In the genomic region with DNA sequence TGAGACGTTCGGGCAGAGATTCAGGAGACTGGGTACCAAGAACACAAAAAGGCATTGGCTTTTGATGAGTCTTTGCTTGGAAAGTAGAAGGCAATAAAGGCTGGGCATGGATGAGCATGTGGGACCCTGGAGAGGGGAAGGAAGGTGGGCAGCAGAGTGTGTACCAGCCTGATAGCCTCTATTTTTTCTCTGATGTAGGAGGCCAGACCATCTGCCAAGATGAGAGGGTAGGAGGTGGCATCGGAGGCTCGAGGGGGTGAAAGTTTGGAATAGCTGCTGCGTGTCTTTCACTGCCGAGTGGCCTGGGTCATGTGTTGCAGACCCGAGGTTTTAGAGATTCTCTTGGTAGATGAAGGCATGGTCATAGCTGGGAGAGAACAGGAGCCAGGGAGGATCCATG, we compare ENCODE assay signal across 25 mouse cellular contexts.
"Had no signal": no experiment of that assay in that cellular context is flagged by ENCODE, and none has a peak within 500 bp of the region (broad histone marks: within the 10 kb centered on the region; RNA-seq: fewer than 3 reads in every experiment).

No protein-coding gene starts in this region.

- H3K9ac ChIP-seq: forebrain, postnatal 0 days; heart, embryonic 13.5 days; heart, embryonic 15.5 days; hindbrain, embryonic 13.5 days; hindbrain, embryonic 15.5 days; limb, embryonic 12.5 days; liver, embryonic 13.5 days; liver, embryonic 15.5 days had no signal

- H3K4me2 ChIP-seq: heart, embryonic 11.5 days; heart, embryonic 13.5 days; heart, embryonic 15.5 days; hindbrain, embryonic 13.5 days; hindbrain, embryonic 15.5 days; limb, embryonic 12.5 days; liver, embryonic 11.5 days; liver, embryonic 13.5 days; liver, embryonic 15.5 days had no signal

- H3K27me3 ChIP-seq: heart, embryonic 13.5 days; heart, embryonic 15.5 days; hindbrain, embryonic 13.5 days; hindbrain, embryonic 15.5 days; limb, embryonic 12.5 days; liver, embryonic 13.5 days; liver, embryonic 15.5 days had no signal

- DNase-seq: forebrain, postnatal 0 days; gastrocnemius, postnatal 14 days; gastrocnemius, postnatal 36 days; heart, adult 11 months; heart, adult 2 months; heart, postnatal 14 days; heart, postnatal 36 days; kidney, adult 18-20 months; kidney, adult 8-10 months; kidney, postnatal 10 days; kidney, postnatal 25 days; kidney, postnatal 4 days; liver; liver, embryonic 13.5 days had no signal

- H3K4me3 ChIP-seq: heart, adult 2 months; heart, embryonic 13.5 days; heart, embryonic 15.5 days; hindbrain, embryonic 13.5 days; hindbrain, embryonic 15.5 days; limb, embryonic 10.5 days; limb, embryonic 12.5 days; liver, embryonic 13.5 days; liver, embryonic 15.5 days had no signal

- H3K36me3 ChIP-seq: heart, embryonic 15.5 days; hindbrain, embryonic 15.5 days; liver, embryonic 13.5 days; liver, embryonic 15.5 days had no signal

- H3K9me3 ChIP-seq: heart, embryonic 13.5 days; heart, embryonic 15.5 days; hindbrain, embryonic 13.5 days; hindbrain, embryonic 15.5 days; limb, embryonic 10.5 days; limb, embryonic 12.5 days; liver, embryonic 13.5 days; liver, embryonic 15.5 days had no signal

- H3K27ac ChIP-seq: heart, adult 2 months; heart, embryonic 13.5 days; heart, embryonic 15.5 days; hindbrain, embryonic 13.5 days; hindbrain, embryonic 15.5 days; hindbrain, postnatal 0 days; limb, embryonic 10.5 days; limb, embryonic 12.5 days; liver, embryonic 13.5 days; liver, embryonic 15.5 days had no signal

- ATAC-seq: forebrain, postnatal 0 days; hindbrain, postnatal 0 days; intestine, embryonic 16.5 days had no signal

- H3K4me1 ChIP-seq: limb, embryonic 12.5 days; liver, embryonic 15.5 days had no signal
